Mouse (Mus musculus) urinary bladder, adult 2 months (tissue): Measurements from ENCODE around the gene Tapt1. TPM values are rescaled to one million over a fixed set of nuclear protein-coding genes. Genes with fewer than 3 reads are reported as not detected.

Experiments used
- DNase-seq: peaks from one replicate; pipeline ENCODE4 v3.0.0; 2022; ENCODE audit warnings: low spot score
- polyA plus RNA-seq: library from polyadenylated mRNA; depleted of rRNA; stranded (reverse); fragments of >200 nt; gene quantifications from 2 replicates; pipeline ENCODE4 v1.2.3, GENCODE M21; 2012

The Tapt1 gene
- polyA plus RNA-seq, 1 experiment: 49.3 TPM

GRCm38 (mm10) chr5:44198471-44198870, 28.0 kb downstream of the Tapt1 start:
- no peak for DNase-seq

DNA sequence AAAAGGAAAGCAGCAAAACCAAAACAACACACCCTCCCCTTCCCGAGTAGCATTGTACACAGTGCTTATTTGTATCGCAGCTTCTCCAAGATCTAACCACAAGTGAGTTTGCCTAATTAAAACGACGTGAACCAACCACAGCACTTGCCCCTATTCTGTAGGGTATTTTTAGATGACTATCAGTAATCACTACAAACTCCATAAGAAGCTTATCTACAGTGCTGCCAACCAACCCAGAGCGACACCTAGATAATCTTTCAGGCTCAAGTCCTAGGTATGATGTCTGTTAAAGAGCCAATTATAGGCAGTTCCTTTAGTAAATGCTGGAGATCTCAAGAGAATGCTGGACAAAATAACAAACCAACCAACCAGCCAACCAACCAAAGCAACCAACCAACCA, 28.6 kb downstream of the Tapt1 start:
- DNase-seq: no peak

DNA sequence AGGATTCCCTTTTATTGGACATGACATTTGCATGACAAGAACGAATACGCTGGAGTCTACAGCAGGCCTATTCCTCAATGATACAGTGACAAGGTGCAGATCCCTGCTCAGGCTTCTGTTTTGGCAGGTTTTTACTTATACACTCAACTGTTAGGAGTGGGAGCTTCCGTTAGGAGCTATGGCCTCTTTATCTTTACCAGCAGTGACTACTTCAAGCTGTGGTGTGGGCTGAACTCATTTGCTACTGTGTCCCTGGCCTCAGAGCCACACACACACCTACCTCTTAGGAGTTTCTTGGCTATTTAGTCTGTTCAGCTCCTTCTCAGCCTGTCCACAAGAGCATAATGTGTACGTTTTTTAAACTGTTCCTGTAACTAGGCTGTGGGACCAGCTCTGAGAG, 30.3 kb downstream of the Tapt1 start:
- no peak for DNase-seq

DNA sequence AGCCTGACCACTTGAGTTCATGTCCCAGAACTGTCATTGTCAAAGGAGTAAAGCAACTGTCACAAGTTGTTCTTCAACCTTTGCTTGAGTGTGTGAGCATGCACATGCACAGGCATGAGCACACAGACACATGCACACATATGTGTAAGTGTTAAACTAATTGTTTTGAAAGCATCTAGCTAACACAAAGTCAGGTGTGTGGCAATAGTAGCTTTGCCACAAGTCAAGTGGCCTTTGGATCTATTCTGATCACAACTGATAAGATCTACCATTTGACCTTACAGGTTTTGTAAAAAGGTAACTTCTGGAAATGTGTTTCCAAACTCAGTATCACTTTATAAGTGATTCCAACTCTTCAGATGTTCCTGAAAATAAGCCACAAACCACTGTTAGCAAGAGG, 39.1 kb downstream of the Tapt1 start:
- no peak for DNase-seq

- no peak for DNase-seq
Measured at GRCm38 (mm10) chr5:44181669-44182068, 44.8 kb downstream of the Tapt1 start.

GRCm38 (mm10) chr5:44180450-44180849, 46.0 kb downstream of the Tapt1 start:
- no peak for DNase-seq

DNA sequence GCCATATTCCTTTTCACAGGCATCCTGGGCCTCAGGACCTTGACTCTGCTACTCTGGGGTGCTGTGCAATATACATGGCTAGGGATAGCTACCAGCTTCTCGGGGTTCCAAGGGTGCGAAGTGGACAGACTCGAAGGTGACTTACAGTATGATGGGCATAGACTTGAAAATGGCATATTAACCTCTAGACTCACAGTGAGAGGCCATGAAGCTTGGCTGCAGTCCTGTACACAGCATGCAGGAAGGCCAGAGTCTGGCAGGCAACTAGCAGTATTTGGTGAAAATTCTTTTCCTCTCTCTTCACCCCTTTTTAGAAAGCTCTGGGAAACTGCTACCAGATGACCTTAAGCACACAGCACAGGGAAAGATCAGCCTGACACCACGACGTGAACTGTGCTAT, 52.4 kb downstream of the Tapt1 start:
- no peak for DNase-seq

GRCm38 (mm10) chr5:44166866-44167265, 59.6 kb downstream of the Tapt1 start:
- DNase-seq: no peak

- DNase-seq: no peak
Measured at GRCm38 (mm10) chr5:44165854-44166253, 60.6 kb downstream of the Tapt1 start.

GRCm38 (mm10) chr5:44164233-44164776, 62.1 kb downstream of the Tapt1 start:
- no peak for DNase-seq

DNA sequence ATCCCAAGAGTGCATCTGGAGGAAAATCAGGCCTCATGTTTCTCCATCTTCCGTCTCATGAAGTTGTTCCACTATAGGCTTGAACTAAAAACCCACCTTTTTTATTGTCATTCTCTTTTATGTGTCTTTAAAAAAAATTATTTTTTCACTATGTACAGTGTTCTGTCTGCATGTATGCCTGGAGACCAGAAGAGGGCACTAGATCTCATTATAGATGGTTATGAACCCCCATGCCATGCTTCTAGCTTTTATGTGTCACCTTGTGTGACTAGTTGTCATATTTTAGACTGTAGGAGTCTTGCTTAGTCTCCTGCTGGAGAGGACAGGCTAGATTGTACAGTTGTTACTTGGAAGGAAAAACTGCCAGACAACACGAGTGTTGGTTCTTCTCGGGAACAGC, 63.1 kb downstream of the Tapt1 start:
- no peak for DNase-seq

DNA sequence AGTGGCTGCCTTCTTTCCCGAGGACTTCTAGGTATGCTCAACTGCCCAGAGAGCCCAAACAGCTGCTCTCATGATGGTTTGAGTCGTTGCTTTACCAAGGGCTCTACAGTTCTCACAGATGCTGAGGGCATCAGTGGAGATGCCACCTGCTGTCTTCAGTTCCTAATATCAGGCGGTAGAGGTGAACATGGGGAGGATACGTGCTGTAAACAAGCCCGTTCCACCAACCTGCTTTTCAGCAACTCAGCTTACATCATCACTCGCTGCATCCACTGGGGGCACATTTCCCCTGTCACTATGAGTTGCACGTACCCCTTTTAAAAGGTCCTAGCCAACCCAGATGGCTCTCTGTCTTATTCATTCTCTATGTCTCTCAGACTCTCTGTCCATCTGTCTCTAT, 63.6 kb downstream of the Tapt1 start:
- no peak for DNase-seq

- no peak for DNase-seq
Measured at GRCm38 (mm10) chr5:44159679-44160438, 66.6 kb downstream of the Tapt1 start.

DNA sequence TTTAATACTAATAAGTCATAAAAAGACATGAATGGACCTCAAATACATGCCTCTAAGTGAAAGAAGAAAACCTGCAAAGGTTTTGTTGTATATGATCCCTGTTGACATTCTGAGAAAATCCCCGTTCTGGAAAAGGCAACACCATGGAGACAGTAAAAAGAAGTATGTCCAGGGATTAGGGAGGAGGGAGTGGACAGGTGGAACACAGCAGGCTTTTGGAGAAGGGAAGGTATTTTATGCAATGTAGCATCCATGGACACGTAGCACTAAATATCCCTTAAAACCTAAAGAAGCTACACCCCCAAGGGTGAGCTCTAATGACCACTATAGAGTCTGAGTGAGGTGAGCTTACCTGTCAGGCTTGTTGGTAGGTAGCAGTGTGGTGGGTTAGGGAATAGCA, 67.2 kb downstream of the Tapt1 start:
- DNase-seq: no peak

- no peak for DNase-seq
Measured at GRCm38 (mm10) chr5:44158458-44158857, 68.0 kb downstream of the Tapt1 start.

GRCm38 (mm10) chr5:44157760-44158159, 68.7 kb downstream of the Tapt1 start:
- no peak for DNase-seq

DNA sequence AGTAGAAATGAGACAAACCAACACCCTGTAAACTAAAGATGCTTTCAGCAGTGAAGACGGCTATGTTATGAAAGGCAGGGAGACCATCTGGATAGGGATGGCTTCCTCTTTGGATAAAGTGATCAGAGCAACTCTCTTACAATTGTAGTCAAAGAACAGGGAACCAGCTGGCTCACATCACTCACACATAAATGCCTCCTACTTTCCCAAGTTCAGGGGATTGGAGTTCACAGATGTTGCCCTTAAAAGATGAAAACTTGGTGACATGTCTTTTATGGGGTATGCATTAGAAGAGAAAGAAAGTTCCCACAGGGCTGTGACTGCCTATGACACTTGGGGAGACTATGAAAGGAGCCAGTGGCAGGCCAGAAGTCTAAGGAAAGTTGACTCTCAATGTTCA, 73.4 kb downstream of the Tapt1 start:
- no peak for DNase-seq

DNA sequence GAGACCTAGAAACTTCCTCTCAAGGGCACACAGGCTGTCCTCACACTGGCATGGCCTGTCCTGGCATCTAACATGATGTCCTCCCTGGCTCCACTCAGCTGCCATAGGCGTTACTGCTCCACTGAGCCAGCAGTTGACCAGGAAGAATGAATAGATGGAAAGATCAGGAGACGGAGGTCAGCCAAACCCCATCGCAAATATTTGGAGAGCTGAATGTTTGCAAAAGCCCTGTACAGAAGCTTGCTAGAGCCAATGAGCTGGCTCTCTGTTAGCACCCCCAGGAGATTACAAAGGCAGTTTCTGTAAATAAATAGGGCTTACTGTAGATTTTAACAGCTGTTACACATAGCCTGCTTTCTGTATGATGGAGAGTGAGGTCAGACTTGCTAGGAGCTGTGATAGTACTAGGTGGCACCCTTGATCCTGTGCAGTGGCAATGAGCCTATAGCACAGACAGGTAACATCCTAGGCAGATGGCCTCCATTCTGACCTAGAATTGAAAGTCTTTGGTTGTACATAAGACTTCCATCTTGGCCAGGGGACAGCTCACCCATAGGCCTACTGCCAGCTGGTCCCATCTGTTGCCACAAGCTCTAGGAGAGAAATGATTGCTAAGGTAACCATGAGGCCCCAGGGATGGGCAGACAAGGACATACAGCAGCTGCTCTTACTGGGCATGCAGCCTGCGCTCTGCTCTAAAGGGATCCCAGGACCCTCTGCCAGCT, 74.9 kb downstream of the Tapt1 start:
- no peak for DNase-seq

- no peak for DNase-seq
Measured at GRCm38 (mm10) chr5:44147732-44148131, 78.7 kb downstream of the Tapt1 start.

DNA sequence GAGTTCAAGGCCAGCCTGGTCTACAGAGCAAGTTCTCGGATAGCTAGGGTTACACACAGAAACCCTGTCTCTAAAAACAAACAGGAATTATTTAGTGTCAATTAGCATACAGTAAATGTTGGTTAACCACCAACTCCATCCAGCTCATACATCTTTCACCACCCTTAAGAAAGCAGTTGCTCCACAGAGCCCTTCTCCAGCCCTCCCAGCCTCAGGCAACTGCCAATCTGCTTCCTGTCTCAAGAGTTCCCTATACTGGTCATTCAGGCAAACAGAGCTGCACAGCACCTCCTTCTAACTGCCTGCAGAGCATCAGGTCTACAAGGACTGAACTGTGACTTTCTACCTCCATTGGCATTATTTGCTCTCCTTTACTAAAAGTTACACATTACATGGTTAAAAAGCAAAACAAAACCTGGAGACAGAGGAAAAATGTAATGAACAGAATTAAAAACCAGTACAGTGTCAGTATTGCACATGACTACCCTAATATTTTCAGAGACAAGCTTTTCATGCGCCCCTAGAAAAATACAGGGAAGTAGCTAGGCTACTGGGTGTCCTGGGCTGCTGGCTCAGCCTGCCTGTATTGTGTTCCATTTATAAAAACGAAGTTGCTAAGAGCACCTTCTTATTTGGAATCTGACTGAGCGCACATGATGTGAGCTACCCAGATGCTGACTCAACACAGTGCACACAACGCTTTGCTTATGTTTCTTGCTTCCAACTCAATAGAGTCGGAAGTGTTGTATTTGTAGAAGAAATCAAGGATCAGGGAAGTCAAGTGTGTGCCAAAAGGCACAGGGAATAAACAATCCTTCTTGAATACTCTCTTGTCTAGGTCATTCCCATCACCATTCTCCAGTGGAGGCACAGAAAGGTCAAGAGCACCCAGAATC, 79.7 kb downstream of the Tapt1 start:
- DNase-seq: no peak

- no peak for DNase-seq
Measured at GRCm38 (mm10) chr5:44143467-44144235, 82.8 kb downstream of the Tapt1 start.
